Mouse (Mus musculus) left cerebral cortex, adult 2 months (tissue): ENCODE results near the gene Medag. TPM values are rescaled to one million over a fixed set of nuclear protein-coding genes. Genes with fewer than 3 reads are reported as not detected.

ENCODE experiments used
- DNase-seq, 2 experiments: peaks; one replicate each; pipeline ENCODE4 v3.0.0; 2021 to 2022; ENCODE audit warnings: low spot score in 2 of 2, mixed read lengths in 1 of 2; ENCODE audit errors: extremely low spot score in 1 of 2
- H3K27ac ChIP-seq: fragments of 200-600 bp; 2 replicates; pipeline ENCODE4 v1.8.1; 2022
- H3K4me3 ChIP-seq: fragments of 200-600 bp; 2 replicates; pipeline ENCODE4 v1.8.1; 2022
- CTCF ChIP-seq: fragments of 200-600 bp; IDR thresholded peaks from 2 replicates; pipeline ENCODE4 v1.8.1; 2022; ENCODE audit warnings: antibody characterized with exemption, mild to moderate bottlenecking, moderate library complexity
- intact Hi-C: fragments of 180-260 bp; cut with DNase I; formaldehyde crosslinking; loops from one replicate; pipeline ENCODE4 v1.15.1; 2025
- total RNA-seq, 2 experiments: library from RNA; stranded (reverse); gene quantifications; 2 replicates each; pipeline ENCODE4 v1.2.3; 2021

Gene Medag
- total RNA-seq, 2 experiments from 2014 or later, result 17.1 to 19.1 TPM

- intact Hi-C loops, result no loop called here
- no peak overlapping the region for H3K4me3 ChIP-seq
- no peak for TF ChIP-seq CTCF
- H3K27ac ChIP-seq, result no peak overlapping the region
- DNase-seq, result no peak
Measured at GRCm38 (mm10) chr5:149386294-149386850, 25.2 kb upstream of the Medag start.

- no peak overlapping the region for H3K27ac ChIP-seq
- TF ChIP-seq CTCF, result no peak
- no peak overlapping the region for H3K4me3 ChIP-seq
- intact Hi-C loops, result no loop called here
- no peak for DNase-seq
Measured at GRCm38 (mm10) chr5:149388947-149389346, 22.6 kb upstream of the Medag start.

- intact Hi-C loops, result loop anchor here (1.0 kb wide), 1 partner anchor 47 kb away; no protein-coding TSS in a partner anchor
- no peak for DNase-seq
- H3K4me3 ChIP-seq, result no peak overlapping the region
- H3K27ac ChIP-seq, result no peak overlapping the region
- TF ChIP-seq CTCF, result no peak
Measured at GRCm38 (mm10) chr5:149389548-149390211, 21.9 kb upstream of the Medag start.

DNA sequence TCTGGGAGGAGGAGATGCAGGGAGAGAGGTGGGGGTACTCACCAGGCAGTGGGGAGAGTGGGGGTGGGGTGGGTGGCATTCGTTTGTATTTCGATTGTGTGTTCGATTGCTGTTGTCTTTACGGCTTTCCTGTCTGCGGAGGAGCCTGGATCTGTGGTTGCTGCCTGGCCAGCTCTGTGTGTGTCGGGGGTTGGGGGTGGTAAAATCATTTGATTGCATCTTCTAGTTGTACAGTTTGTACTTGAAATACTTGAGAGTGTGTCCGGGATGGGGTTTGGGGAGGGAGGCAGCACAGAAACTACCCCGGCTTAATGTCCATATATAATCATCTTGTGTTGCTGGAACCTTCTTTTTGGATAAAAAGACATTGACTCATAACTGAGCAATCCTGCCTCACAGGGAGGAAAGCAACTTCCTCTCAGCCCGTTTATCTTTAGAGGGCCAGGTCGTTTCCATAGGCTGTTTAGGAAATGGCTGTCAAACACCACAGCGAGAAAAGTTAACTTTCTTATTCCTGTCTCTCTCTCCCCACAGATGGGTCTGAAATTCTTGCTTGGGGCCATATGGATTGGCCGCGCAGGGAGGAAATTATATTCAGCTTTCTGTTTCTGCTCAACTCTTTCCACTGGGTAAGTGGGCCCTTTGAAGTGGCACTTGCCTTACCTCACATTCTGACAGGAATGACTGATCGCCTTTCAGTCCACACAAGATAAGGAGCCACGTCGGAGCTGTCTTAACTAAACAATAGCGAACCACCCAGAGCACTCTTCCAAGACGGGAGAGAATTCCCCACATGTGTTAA, 19.8 kb upstream of the Medag start:
- intact Hi-C loops, result no loop called here
- no peak for DNase-seq
- Histone ChIP-seq H3K27ac (no peak overlapping the region), H3K4me3 (no peak overlapping the region)
- no peak for TF ChIP-seq CTCF

GRCm38 (mm10) chr5:149392420-149392988, 19.0 kb upstream of the Medag start:
- Histone ChIP-seq H3K27ac (no peak overlapping the region), H3K4me3 (no peak overlapping the region)
- TF ChIP-seq CTCF, result no peak; the same call in 1 of the 2 replicates
- DNase-seq, result no peak
- intact Hi-C loops, result no loop called here

DNA sequence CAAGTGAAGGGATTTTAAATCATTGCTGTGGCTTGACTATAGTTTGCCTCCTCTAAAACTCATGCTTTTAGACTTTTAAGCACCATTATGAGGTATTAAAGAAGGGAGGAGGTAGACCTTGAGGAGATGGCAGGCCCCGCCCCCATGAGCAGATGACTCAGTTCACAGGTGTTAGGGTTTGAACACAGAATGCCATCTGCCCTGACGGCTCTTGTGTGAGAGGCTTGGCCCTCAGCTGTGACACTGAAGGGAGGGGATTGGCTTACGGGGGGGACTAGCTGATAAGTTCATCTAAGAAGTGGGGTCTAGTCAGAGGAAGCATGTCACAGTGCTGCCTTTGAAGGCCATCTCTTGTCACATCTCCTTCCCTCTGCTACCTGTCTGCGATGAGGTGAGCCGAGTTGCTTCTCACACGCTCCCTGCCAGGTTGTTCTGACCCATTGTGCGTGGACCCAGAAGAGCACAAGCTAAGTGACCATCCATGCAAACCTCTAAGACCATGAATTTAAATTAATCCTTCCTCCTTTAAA, 10.0 kb upstream of the Medag start:
- no peak overlapping the region for H3K4me3 ChIP-seq
- no peak for DNase-seq
- no peak for TF ChIP-seq CTCF
- intact Hi-C loops, result no loop called here
- no peak overlapping the region for H3K27ac ChIP-seq

- H3K27ac ChIP-seq, result no peak overlapping the region
- no peak for DNase-seq
- no peak for TF ChIP-seq CTCF
- intact Hi-C loops, result no loop called here
- H3K4me3 ChIP-seq, result no peak overlapping the region
Measured at GRCm38 (mm10) chr5:149402029-149402428, 9.5 kb upstream of the Medag start.

- no peak for TF ChIP-seq CTCF
- intact Hi-C loops, result no loop called here
- Histone ChIP-seq H3K27ac (no peak overlapping the region), H3K4me3 (no peak overlapping the region)
- no peak for DNase-seq
Measured at GRCm38 (mm10) chr5:149403386-149403785, 8.2 kb upstream of the Medag start.

DNA sequence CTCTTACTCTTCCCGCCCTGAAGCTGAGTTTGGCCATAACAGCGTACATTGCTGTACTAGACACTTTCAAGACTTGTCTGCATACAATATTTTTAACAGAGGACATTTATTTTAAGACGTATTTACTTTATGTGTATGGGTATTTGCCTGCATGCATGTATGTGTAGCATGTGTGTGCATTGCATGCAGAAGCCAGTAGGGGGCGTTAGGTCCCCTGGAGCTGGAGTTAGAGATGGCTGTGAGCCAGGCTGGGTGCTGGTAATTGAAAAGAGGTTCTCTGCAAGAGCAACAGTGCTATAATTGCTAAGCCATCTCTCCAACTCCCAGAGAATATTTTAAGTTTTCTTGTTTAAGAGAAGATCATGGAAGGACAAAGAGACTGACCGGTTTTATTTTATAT, 6.8 kb upstream of the Medag start:
- no peak for DNase-seq
- TF ChIP-seq CTCF, result peak; percentile 22
- Histone ChIP-seq H3K27ac (no peak overlapping the region), H3K4me3 (no peak overlapping the region)
- intact Hi-C loops, result loop anchor here (2.0 kb wide), 1 partner anchor 24 kb away; no protein-coding TSS in a partner anchor

DNA sequence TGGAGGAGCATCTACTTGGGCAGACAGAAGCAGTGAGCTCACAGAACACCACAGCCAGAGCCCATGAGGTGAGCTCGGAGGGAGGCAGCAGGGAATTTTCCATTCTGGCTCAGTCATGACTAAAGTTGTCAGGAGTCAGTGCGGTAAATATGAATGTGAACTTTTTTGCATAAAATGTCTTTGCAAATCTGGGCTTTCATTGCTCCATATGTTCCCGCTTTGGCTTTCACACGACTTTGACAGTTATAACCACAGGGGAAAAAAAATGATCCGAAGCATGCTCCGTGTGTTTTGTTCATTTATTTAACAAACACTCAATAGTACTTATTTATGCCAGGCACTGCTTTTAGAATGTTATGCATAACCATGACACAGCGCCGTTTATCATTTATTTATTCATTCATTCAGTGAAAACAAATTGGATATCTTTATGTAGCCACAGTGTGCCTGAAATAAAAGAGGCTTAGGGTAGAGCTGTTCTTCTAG, 4.7 kb upstream of the Medag start:
- DNase-seq, result peak; percentile 31 to 32
- Histone ChIP-seq H3K27ac (peak overlapping the region; percentile 84), H3K4me3 (no peak overlapping the region)
- no peak for TF ChIP-seq CTCF
- intact Hi-C loops, result no loop called here

DNA sequence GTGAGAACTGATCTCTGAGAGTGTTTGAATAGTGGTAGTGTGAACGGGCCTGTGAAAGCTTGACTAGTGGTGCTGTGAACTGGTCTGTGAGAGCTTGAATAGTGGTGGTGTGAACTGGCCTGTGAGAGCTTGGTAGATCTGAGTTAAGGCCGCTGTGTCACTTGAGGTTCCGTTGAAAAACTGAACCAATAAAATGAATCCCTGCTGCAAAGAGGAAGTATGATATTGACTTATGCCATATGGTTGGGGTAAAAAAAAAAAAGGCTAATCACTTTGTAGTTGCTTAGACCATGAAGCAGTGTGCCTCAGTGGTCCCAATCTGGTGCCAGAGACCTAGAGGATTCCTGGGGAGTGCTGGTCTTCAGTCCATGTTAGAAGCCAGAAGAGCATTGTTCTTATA, 2.0 kb upstream of the Medag start:
- intact Hi-C loops, result no loop called here
- TF ChIP-seq CTCF, result no peak
- no peak overlapping the region for H3K27ac ChIP-seq
- no peak for DNase-seq
- no peak overlapping the region for H3K4me3 ChIP-seq
